Comparison of ENCODE assay signal across 25 mouse cellular contexts in the genomic region with DNA sequence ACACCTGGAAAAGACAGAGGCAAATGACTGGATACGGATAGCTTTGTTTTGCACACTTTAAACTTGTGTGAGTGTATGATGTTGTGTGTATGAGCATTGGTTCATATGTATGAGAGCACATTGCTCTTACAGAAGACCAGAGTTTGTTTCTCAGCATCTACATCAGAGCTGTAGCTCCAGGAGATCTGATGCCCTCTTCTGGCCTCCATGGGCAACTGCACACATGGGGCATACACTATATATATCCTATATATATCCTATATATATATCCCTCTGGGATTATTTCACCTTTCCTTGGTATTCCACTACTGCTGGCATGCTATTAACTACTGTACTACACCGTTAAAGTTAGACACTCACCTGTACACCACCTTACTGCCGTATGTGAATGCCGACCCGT.
DNase-seq lines count a peak whose midpoint lies in the region; ATAC-seq and TF ChIP-seq lines count a peak whose summit lies in the region.
"Had no signal": no experiment of that assay in that cellular context is flagged by ENCODE, and none has a peak within 500 bp of the region (broad histone marks: within the 10 kb centered on the region; RNA-seq: fewer than 3 reads in every experiment).

No protein-coding gene starts in this region.

- H3K9me3 ChIP-seq in intestine, postnatal 0 days (ENCODE audit: control insufficient read depth): no peaks in the 10 kb centered on the region
- H3K9me3 ChIP-seq in intestine, embryonic 16.5 days (ENCODE audit: control insufficient read depth, low read length): no peaks in the 10 kb centered on the region
- no peaks in the 10 kb centered on the region for H3K9me3 ChIP-seq in lung, embryonic 14.5 days (ENCODE audit: low read depth, low read length)
- no peaks in the 10 kb centered on the region for H3K9me3 ChIP-seq in stomach, postnatal 0 days (ENCODE audit: control insufficient read depth, low read length)
- H3K9me3 ChIP-seq: forebrain, embryonic 10.5 days; forebrain, embryonic 13.5 days; hindbrain, embryonic 12.5 days; hindbrain, embryonic 15.5 days had no signal

- no peak overlapping the region for H3K4me3 ChIP-seq in intestine, postnatal 0 days (ENCODE audit: low read depth, low read length)
- H3K4me3 ChIP-seq in intestine, embryonic 16.5 days (ENCODE audit: low read length): no peak overlapping the region
- no peak overlapping the region for H3K4me3 ChIP-seq in lung, embryonic 14.5 days (ENCODE audit: low read depth, low read length)
- no peak overlapping the region for H3K4me3 ChIP-seq in stomach, postnatal 0 days (ENCODE audit: low read depth, low read length)
- H3K4me3 ChIP-seq: forebrain, embryonic 10.5 days; forebrain, embryonic 13.5 days; gastrocnemius, adult 2 months; hindbrain, embryonic 12.5 days; hindbrain, embryonic 15.5 days had no signal

- no peaks in the 10 kb centered on the region for H3K27me3 ChIP-seq in intestine, postnatal 0 days (replicated peaks; ENCODE audit: control insufficient read depth, insufficient read depth, low read length)
- H3K27me3 ChIP-seq in intestine, embryonic 16.5 days (replicated peaks; ENCODE audit: control insufficient read depth, insufficient read depth, low read length): no peaks in the 10 kb centered on the region
- H3K27me3 ChIP-seq in lung, embryonic 14.5 days (ENCODE audit: insufficient read depth, low read length): no peaks in the 10 kb centered on the region
- H3K27me3 ChIP-seq in stomach, postnatal 0 days (ENCODE audit: control insufficient read depth, insufficient read depth, low read length): no peaks in the 10 kb centered on the region
- H3K27me3 ChIP-seq: CH12.LX; forebrain, embryonic 13.5 days; hindbrain, embryonic 12.5 days; hindbrain, embryonic 15.5 days; Patski had no signal

- H3K27ac ChIP-seq in intestine, postnatal 0 days (ENCODE audit: low read depth, low read length): no peak overlapping the region
- H3K27ac ChIP-seq in intestine, embryonic 16.5 days (ENCODE audit: low read length): no peak overlapping the region
- no peak overlapping the region for H3K27ac ChIP-seq in lung, embryonic 14.5 days (ENCODE audit: low read depth)
- no peak overlapping the region for H3K27ac ChIP-seq in stomach, postnatal 0 days (replicated peaks)
- H3K27ac ChIP-seq: forebrain, embryonic 10.5 days; forebrain, embryonic 13.5 days; gastrocnemius, adult 2 months; hindbrain, embryonic 12.5 days; hindbrain, embryonic 15.5 days had no signal

- DNase-seq in lung, embryonic 14.5 days: no peak
- DNase-seq in lung, adult 18-20 months: no peak
- peak; percentile 29 for DNase-seq in ES-CJ7 (ENCODE audit: low read depth, low spot score)
- no peak for DNase-seq in stomach, postnatal 0 days (ENCODE audit: low spot score)
- no peak for DNase-seq in Muller cell, postnatal 12 days (ENCODE audit: inconsistent ontology term)
- DNase-seq: adrenal gland, postnatal 10 days; adrenal gland, postnatal 36 days; B cell, adult 2 months; cerebellum, adult 18-20 months; cerebellum, adult 9-10 months; cerebellum, postnatal 14 days; gastrocnemius, adult 2 months; gastrocnemius, postnatal 14 days had no signal

- 97% methylated on average over 5 of the region's 5 CpGs for WGBS in intestine, postnatal 0 days
- WGBS in intestine, embryonic 16.5 days: 93% methylated on average over 5 of the region's 5 CpGs
- 95% methylated on average over 5 of the region's 5 CpGs for WGBS in lung, embryonic 14.5 days
- WGBS in stomach, postnatal 0 days: 98% methylated on average over 5 of the region's 5 CpGs

- H3K36me3 ChIP-seq in intestine, postnatal 0 days (ENCODE audit: control insufficient read depth, insufficient read depth): 0 out of 2 replicates have a peak, but pooled peaks cover 6% of the 10 kb centered on the region
- H3K36me3 ChIP-seq in intestine, embryonic 16.5 days (ENCODE audit: control insufficient read depth, insufficient read depth, low read length): 0 out of 2 replicates have a peak, but pooled peaks cover 3% of the 10 kb centered on the region
- peaks cover 16% of the 10 kb centered on the region for H3K36me3 ChIP-seq in lung, embryonic 14.5 days (ENCODE audit: insufficient read depth)
- H3K36me3 ChIP-seq in stomach, postnatal 0 days (ENCODE audit: control insufficient read depth, insufficient read depth, low read length): no peaks in the 10 kb centered on the region
- H3K36me3 ChIP-seq: forebrain, embryonic 10.5 days; hindbrain, embryonic 12.5 days; hindbrain, embryonic 15.5 days had no signal

- no peak for ATAC-seq in intestine, postnatal 0 days
- ATAC-seq in intestine, embryonic 16.5 days: no peak
- ATAC-seq in lung, embryonic 14.5 days (ENCODE audit: insufficient read depth): no peak
- ATAC-seq in stomach, postnatal 0 days (ENCODE audit: low FRiP score, low TSS enrichment): no peak
- ATAC-seq in frontal cortex, adult (ENCODE audit: low TSS enrichment): no peak
- ATAC-seq: activated CD4-positive, CD25-positive, alpha-beta regulatory T cell, adult 4 months; forebrain, embryonic 13.5 days; forebrain, embryonic 16.5 days; Patski had no signal

- TF ChIP-seq EP300 in stomach, postnatal 0 days (optimal IDR thresholded peaks at IDR 0.05): no peak

- H3K9ac ChIP-seq in intestine, postnatal 0 days (ENCODE audit: low read depth, low read length): no peak overlapping the region
- H3K9ac ChIP-seq in intestine, embryonic 16.5 days (ENCODE audit: low read depth, low read length): no peak overlapping the region
- no peak overlapping the region for H3K9ac ChIP-seq in lung, embryonic 14.5 days
- H3K9ac ChIP-seq in stomach, postnatal 0 days (ENCODE audit: low read length): no peak overlapping the region
- H3K9ac ChIP-seq: forebrain, embryonic 13.5 days; hindbrain, embryonic 12.5 days; hindbrain, embryonic 15.5 days had no signal

- peak; percentile 32 for TF ChIP-seq CTCF in intestine, postnatal 0 days (IDR thresholded peaks at IDR 0.05; ENCODE audit: low read depth)
- peak; percentile 17; the same call in 1 of the 2 replicates for TF ChIP-seq CTCF in lung, embryonic 14.5 days (IDR thresholded peaks at IDR 0.05; ENCODE audit: low read depth)
- TF ChIP-seq CTCF in stomach, postnatal 0 days (IDR thresholded peaks at IDR 0.05; ENCODE audit: low read depth): peak; percentile 32

- no peaks in the 10 kb centered on the region for H3K4me1 ChIP-seq in intestine, postnatal 0 days (replicated peaks; ENCODE audit: control insufficient read depth, insufficient read depth, low read length)
- H3K4me1 ChIP-seq in intestine, embryonic 16.5 days (ENCODE audit: control insufficient read depth, insufficient read depth, low read length): no peaks in the 10 kb centered on the region
- no peaks in the 10 kb centered on the region for H3K4me1 ChIP-seq in lung, embryonic 14.5 days (ENCODE audit: insufficient read depth)
- H3K4me1 ChIP-seq in stomach, postnatal 0 days (replicated peaks; ENCODE audit: control insufficient read depth, insufficient read depth): no peaks in the 10 kb centered on the region
- H3K4me1 ChIP-seq: hindbrain, embryonic 12.5 days had no signal

- H3K4me2 ChIP-seq in intestine, postnatal 0 days (replicated peaks; ENCODE audit: low read depth): no peak overlapping the region
- H3K4me2 ChIP-seq in intestine, embryonic 16.5 days (ENCODE audit: low read depth, low read length): no peak overlapping the region
- H3K4me2 ChIP-seq in lung, embryonic 14.5 days: no peak overlapping the region
- H3K4me2 ChIP-seq in stomach, postnatal 0 days (replicated peaks; ENCODE audit: low read depth): no peak overlapping the region
- H3K4me2 ChIP-seq: forebrain, embryonic 13.5 days; heart, embryonic 11.5 days; hindbrain, embryonic 12.5 days; hindbrain, embryonic 15.5 days had no signal
